Mouse (Mus musculus): ENCODE results near the gene Phf11a. TPM values are rescaled to one million over a fixed set of nuclear protein-coding genes. Genes with fewer than 3 reads are reported as not detected.
"Not testable (repeated sequence)": the region's sequence is repeated elsewhere in the genome, so short reads cannot be mapped to it uniquely, and the experiment has no call there.

Gene Phf11a
- polyA plus RNA-seq (2012; ENCODE audit: insufficient read depth, insufficient read length, missing spikeins): not detected in 2 replicates

- H3K4me3 ChIP-seq (ENCODE audit: insufficient read depth, low read depth, low read length); H3K27ac ChIP-seq (replicated peaks; ENCODE audit: low read depth, low read length); H3K4me1 ChIP-seq (ENCODE audit: control insufficient read depth, insufficient read depth, insufficient read length, low read length): not testable (repeated sequence)
Observed at GRCm38 (mm10) chr14:59297391-59297790, at the start of gene Phf11a. Phf11a (minus strand) TSS chr14:59297522.

- H3K4me1 ChIP-seq (ENCODE audit: control insufficient read depth, insufficient read depth, insufficient read length, low read length); H3K27ac ChIP-seq (replicated peaks; ENCODE audit: low read depth, low read length): not testable (repeated sequence)
- H3K4me3 ChIP-seq (ENCODE audit: insufficient read depth, low read depth, low read length): peak within 1 kb of the TSS; percentile 38
Observed at GRCm38 (mm10) chr14:59341189-59341588, 43.9 kb upstream of the Phf11a start, which contains the start of gene Phf11b. Phf11b (minus strand) TSS chr14:59341351.

- Histone ChIP-seq H3K4me3 (ENCODE audit: insufficient read depth, low read depth, low read length) (no peak overlapping the region), H3K27ac (replicated peaks; ENCODE audit: low read depth, low read length) (no peak overlapping the region), H3K4me1 (ENCODE audit: control insufficient read depth, insufficient read depth, insufficient read length, low read length) (no peaks in the 10 kb centered on the region)
Observed at GRCm38 (mm10) chr14:59339541-59339940, 42.2 kb upstream of the Phf11a start.

DNA sequence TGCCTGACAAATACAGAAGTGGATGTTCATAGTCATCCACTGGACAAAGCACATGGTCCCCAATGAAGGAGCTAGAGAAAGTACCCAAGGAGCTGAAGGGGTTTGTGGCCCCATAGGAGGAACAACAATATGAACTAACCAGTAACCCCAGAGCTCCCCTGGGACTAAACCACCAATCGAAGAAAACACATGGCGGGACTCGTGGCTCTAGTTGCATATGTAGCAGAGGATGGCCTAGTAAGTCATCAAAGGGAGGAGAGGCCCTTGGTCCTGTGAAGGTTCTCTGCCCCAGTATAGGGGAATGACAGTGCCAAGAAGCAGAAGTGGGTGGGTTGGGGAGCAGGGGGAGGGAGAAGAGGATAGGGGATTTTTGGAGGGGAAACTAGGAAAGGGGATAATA, 38.7 kb upstream of the Phf11a start:
- H3K4me3 ChIP-seq (ENCODE audit: insufficient read depth, low read depth, low read length); H3K4me1 ChIP-seq (ENCODE audit: control insufficient read depth, insufficient read depth, insufficient read length, low read length); H3K27ac ChIP-seq (replicated peaks; ENCODE audit: low read depth, low read length): not testable (repeated sequence)

GRCm38 (mm10) chr14:59330499-59330898, 33.2 kb upstream of the Phf11a start:
- H3K4me3 ChIP-seq (ENCODE audit: insufficient read depth, low read depth, low read length); H3K4me1 ChIP-seq (ENCODE audit: control insufficient read depth, insufficient read depth, insufficient read length, low read length); H3K27ac ChIP-seq (replicated peaks; ENCODE audit: low read depth, low read length): not testable (repeated sequence)

DNA sequence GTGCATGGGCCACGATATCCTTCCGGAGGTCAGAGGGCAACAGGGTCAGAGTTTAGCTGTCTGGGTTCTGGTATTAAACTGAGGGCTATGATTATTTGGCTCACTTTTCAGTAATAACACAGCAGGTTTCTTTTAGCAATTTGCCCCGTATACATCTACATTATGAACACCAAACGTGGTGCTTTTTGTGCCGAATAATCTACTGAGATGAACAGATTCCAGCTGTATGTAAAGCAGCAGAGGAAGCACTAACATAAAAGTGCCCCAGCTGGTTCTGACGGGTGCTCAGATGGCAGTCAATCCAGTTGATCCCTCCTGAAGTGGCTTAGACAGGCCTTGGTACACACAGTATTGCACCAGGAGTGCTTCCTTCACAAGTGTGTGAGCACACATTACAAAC, 22.6 kb upstream of the Phf11a start:
- H3K4me1 ChIP-seq (ENCODE audit: control insufficient read depth, insufficient read depth, insufficient read length, low read length); H3K27ac ChIP-seq (replicated peaks; ENCODE audit: low read depth, low read length); H3K4me3 ChIP-seq (ENCODE audit: insufficient read depth, low read depth, low read length): not testable (repeated sequence)

GRCm38 (mm10) chr14:59319036-59319435, 21.7 kb upstream of the Phf11a start:
- H3K4me1 ChIP-seq (ENCODE audit: control insufficient read depth, insufficient read depth, insufficient read length, low read length); H3K4me3 ChIP-seq (ENCODE audit: insufficient read depth, low read depth, low read length); H3K27ac ChIP-seq (replicated peaks; ENCODE audit: low read depth, low read length): not testable (repeated sequence)

- not testable (repeated sequence) for H3K4me1 ChIP-seq (ENCODE audit: control insufficient read depth, insufficient read depth, insufficient read length, low read length); H3K4me3 ChIP-seq (ENCODE audit: insufficient read depth, low read depth, low read length); H3K27ac ChIP-seq (replicated peaks; ENCODE audit: low read depth, low read length)
Observed at GRCm38 (mm10) chr14:59291769-59292168, 5.6 kb downstream of the Phf11a start.

- not testable (repeated sequence) for H3K27ac ChIP-seq (replicated peaks; ENCODE audit: low read depth, low read length); H3K4me1 ChIP-seq (ENCODE audit: control insufficient read depth, insufficient read depth, insufficient read length, low read length); H3K4me3 ChIP-seq (ENCODE audit: insufficient read depth, low read depth, low read length)
Observed at GRCm38 (mm10) chr14:59274961-59275360, 22.4 kb downstream of the Phf11a start.

DNA sequence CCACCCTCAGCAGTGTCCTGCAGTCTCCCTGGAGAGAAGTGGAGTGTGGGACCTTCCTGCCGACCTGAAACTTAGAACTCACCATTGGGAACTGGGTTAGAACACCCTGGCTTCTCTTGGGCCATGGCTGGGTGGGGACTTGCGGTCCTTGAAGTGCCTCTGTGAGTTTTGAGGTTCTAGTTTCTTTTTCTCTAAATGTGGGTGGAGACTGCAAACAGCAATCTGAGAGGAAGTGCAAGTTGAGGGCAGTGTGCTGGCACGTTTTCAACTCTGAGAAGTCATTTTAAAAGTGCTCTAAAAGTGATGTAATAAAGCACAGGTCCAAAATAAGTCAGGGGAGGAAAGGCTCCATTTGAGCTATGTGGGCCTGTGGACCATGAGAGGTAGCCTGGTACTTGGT, 37.3 kb downstream of the Phf11a start, which contains the start of gene Gm6904:
Gene Gm6904, minus strand, starts transcription at position 161 of the 400 bp plus-strand sequence.
- H3K4me3 ChIP-seq (ENCODE audit: insufficient read depth, low read depth, low read length): 0 out of 2 replicates have a peak within 1 kb of the TSS, but pooled peaks have one; percentile 14
- no peak within 1 kb of the TSS for H3K27ac ChIP-seq (replicated peaks; ENCODE audit: low read depth, low read length)
- H3K4me1 ChIP-seq (ENCODE audit: control insufficient read depth, insufficient read depth, insufficient read length, low read length): no peaks in the 10 kb centered on the region

DNA sequence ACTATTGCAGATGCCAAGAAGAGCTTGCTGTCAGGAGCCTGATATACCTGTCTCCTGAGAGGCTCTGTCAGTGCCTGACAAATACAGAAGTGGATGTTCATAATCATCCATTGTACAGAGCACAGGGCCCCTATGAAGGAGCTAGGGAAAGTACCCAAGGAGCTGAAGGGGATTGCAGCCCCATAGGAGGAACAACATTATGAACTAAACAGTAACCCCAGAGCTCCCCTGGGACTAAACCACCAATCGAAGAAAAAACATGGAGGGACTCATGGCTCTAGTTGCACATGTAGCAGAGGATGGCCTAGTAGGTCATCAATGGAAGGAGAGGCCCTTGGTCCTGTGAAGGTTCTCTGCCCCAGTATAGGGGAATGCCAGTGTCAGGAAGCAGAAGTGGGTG, 41.5 kb downstream of the Phf11a start:
- H3K27ac ChIP-seq (replicated peaks; ENCODE audit: low read depth, low read length); H3K4me3 ChIP-seq (ENCODE audit: insufficient read depth, low read depth, low read length); H3K4me1 ChIP-seq (ENCODE audit: control insufficient read depth, insufficient read depth, insufficient read length, low read length): not testable (repeated sequence)

- H3K4me1 ChIP-seq (ENCODE audit: control insufficient read depth, insufficient read depth, insufficient read length, low read length); H3K27ac ChIP-seq (replicated peaks; ENCODE audit: low read depth, low read length); H3K4me3 ChIP-seq (ENCODE audit: insufficient read depth, low read depth, low read length): not testable (repeated sequence)
Observed at GRCm38 (mm10) chr14:59250350-59250749, 47.0 kb downstream of the Phf11a start.

DNA sequence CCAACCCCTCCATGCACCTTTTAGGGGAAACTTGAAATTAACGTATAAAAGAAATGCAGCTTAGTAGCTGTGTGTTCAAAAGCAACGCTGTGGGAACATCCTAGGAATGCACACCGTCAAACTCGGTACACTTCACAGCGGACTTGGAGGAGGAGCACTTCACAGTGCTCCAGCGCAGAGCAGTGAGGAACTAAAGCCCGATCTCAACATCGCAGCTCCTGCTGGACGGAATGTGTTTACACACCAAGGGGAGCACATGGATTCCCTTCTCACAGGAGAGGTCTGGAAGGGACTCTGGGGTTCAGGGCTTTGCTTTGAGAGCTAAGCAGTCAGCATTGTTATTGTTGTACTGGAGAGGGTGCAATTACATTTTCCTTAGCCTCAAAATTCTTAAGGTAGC, 63.7 kb downstream of the Phf11a start:
- H3K27ac ChIP-seq (replicated peaks; ENCODE audit: low read depth, low read length): no peak overlapping the region
- no peak overlapping the region for H3K4me3 ChIP-seq (ENCODE audit: insufficient read depth, low read depth, low read length)
- H3K4me1 ChIP-seq (ENCODE audit: control insufficient read depth, insufficient read depth, insufficient read length, low read length): no peaks in the 10 kb centered on the region

DNA sequence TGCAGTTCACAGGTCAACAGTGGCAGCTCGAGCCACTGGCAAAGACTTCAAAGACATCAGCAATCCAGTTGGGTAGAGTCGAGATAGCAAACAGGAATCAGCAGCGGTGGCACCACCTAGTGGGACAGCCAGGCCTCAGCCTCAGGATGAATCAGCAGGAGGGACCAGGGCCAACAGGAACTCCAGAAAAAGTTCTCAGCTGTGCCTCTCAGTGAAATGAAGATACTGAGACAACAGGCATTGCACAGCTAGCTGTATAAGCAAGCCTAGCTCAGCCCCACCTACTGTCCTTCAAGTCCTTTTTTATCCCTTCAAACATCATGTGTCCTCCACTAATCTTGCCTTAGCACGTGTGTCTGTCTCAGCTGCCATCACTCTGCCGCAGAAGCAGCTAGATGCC, 65.3 kb downstream of the Phf11a start:
- no peak overlapping the region for H3K27ac ChIP-seq (replicated peaks; ENCODE audit: low read depth, low read length)
- H3K4me3 ChIP-seq (ENCODE audit: insufficient read depth, low read depth, low read length): no peak overlapping the region
- no peaks in the 10 kb centered on the region for H3K4me1 ChIP-seq (ENCODE audit: control insufficient read depth, insufficient read depth, insufficient read length, low read length)

- Histone ChIP-seq H3K4me3 (ENCODE audit: insufficient read depth, low read depth, low read length) (no peak overlapping the region), H3K4me1 (ENCODE audit: control insufficient read depth, insufficient read depth, insufficient read length, low read length) (no peaks in the 10 kb centered on the region), H3K27ac (replicated peaks; ENCODE audit: low read depth, low read length) (no peak overlapping the region)
Observed at GRCm38 (mm10) chr14:59230331-59230966, 66.9 kb downstream of the Phf11a start.

GRCm38 (mm10) chr14:59229822-59230221, 67.5 kb downstream of the Phf11a start:
- H3K4me3 ChIP-seq (ENCODE audit: insufficient read depth, low read depth, low read length): no peak overlapping the region
- no peaks in the 10 kb centered on the region for H3K4me1 ChIP-seq (ENCODE audit: control insufficient read depth, insufficient read depth, insufficient read length, low read length)

More at GRCm38 (mm10) chr14:59229822-59230221, 67.5 kb downstream of the Phf11a start:
- H3K27ac ChIP-seq (replicated peaks; ENCODE audit: low read depth, low read length): no peak overlapping the region
